Mouse (Mus musculus): ENCODE data around the gene Spindoc.

Spindoc gene

GRCm38 (mm10) chr19:7335656-7336055 is 47.1 kb downstream of the Spindoc start:
- no peak for DNase-seq (ENCODE audit: low spot score)

- DNase-seq (ENCODE audit: low spot score): no peak
Measured at GRCm38 (mm10) chr19:7334049-7334448, 48.7 kb downstream of the Spindoc start.

GRCm38 (mm10) chr19:7321391-7321790 is 61.4 kb downstream of the Spindoc start:
- no peak for DNase-seq (ENCODE audit: low spot score)

GRCm38 (mm10) chr19:7320181-7320580 is 62.6 kb downstream of the Spindoc start:
- no peak for DNase-seq (ENCODE audit: low spot score)

GRCm38 (mm10) chr19:7317716-7318115 is 65.1 kb downstream of the Spindoc start:
- DNase-seq (ENCODE audit: low spot score): no peak

- DNase-seq (ENCODE audit: low spot score): no peak
Measured at GRCm38 (mm10) chr19:7316822-7317221, 66.0 kb downstream of the Spindoc start.

- no peak for DNase-seq (ENCODE audit: low spot score)
Measured at GRCm38 (mm10) chr19:7315587-7315984, 67.2 kb downstream of the Spindoc start.

GRCm38 (mm10) chr19:7314976-7315586 is 67.7 kb downstream of the Spindoc start:
- no peak for DNase-seq (ENCODE audit: low spot score)

- no peak for DNase-seq (ENCODE audit: low spot score)
Measured at GRCm38 (mm10) chr19:7313660-7314059, 69.1 kb downstream of the Spindoc start.

GRCm38 (mm10) chr19:7311306-7311705 is 71.5 kb downstream of the Spindoc start:
- DNase-seq (ENCODE audit: low spot score): no peak

- no peak for DNase-seq (ENCODE audit: low spot score)
Measured at GRCm38 (mm10) chr19:7310704-7311103, 72.1 kb downstream of the Spindoc start.

GRCm38 (mm10) chr19:7309738-7310330 is 73.0 kb downstream of the Spindoc start:
- DNase-seq (ENCODE audit: low spot score): no peak

- no peak for DNase-seq (ENCODE audit: low spot score)
Measured at GRCm38 (mm10) chr19:7307995-7308770, 74.6 kb downstream of the Spindoc start.

- DNase-seq (ENCODE audit: low spot score): no peak
Measured at GRCm38 (mm10) chr19:7306968-7307367, 75.8 kb downstream of the Spindoc start.

GRCm38 (mm10) chr19:7305380-7306310 is 77.1 kb downstream of the Spindoc start:
- DNase-seq (ENCODE audit: low spot score): no peak

GRCm38 (mm10) chr19:7304801-7305200 is 78.0 kb downstream of the Spindoc start:
- no peak for DNase-seq (ENCODE audit: low spot score)
